Mouse (Mus musculus): ENCODE results near the gene Ctrb1. TPM values are rescaled to one million over a fixed set of nuclear protein-coding genes. Genes with fewer than 3 reads are reported as not detected.
A peak's percentile ranks its signal among the peaks of the same experiment; 100 is the strongest.

The Ctrb1 gene
- polyA plus RNA-seq, 1 experiment from 2014 or later, result 2.5 TPM

- Histone ChIP-seq H3K4me3 (no peak overlapping the region), H3K27me3 (replicated peaks) (no peaks in the 10 kb centered on the region), H3K27ac (no peak overlapping the region), H3K9ac (no peak overlapping the region), H3K9me3 (no peaks in the 10 kb centered on the region), H3K36me3 (replicated peaks) (no peaks in the 10 kb centered on the region), H3K4me2 (no peak overlapping the region), H3K4me1 (no peaks in the 10 kb centered on the region)
- 91% methylated on average over 5 of the region's 5 CpGs for WGBS
- ATAC-seq (replicated peaks), result no peak
These were observed 9.9 kb upstream of the Ctrb1 start for GRCm38 (mm10) chr8:111700740-111701139.

DNA sequence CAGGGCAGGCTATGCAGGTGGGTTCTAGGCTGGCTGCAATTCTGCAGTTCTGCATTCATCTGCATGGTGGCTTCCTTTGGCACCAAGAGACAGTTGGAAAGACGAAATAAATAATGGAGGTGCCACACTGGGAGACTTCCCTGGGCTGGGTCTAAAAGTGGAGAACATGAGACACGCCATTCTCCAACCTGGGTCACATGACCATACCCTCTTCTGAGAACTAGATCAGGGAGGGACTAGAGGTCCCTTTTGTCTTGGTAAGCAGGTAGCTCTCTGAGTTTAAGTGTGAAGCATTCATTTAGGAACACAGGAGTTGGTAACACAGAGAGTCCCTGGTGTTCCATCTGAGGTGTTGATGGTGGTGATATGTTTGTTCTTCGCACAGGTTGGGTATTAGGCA, 9.4 kb upstream of the Ctrb1 start:
- H3K4me1 ChIP-seq, result no peaks in the 10 kb centered on the region
- H3K9me3 ChIP-seq, result no peaks in the 10 kb centered on the region
- 82% methylated on average over 3 of the region's 3 CpGs for WGBS
- no peak overlapping the region for H3K4me3 ChIP-seq
- no peak for ATAC-seq (replicated peaks)
- no peaks in the 10 kb centered on the region for H3K36me3 ChIP-seq (replicated peaks)
- no peak overlapping the region for H3K4me2 ChIP-seq
- H3K9ac ChIP-seq, result no peak overlapping the region
- H3K27ac ChIP-seq, result no peak overlapping the region
- H3K27me3 ChIP-seq (replicated peaks), result no peaks in the 10 kb centered on the region

GRCm38 (mm10) chr8:111699035-111699434, 8.2 kb upstream of the Ctrb1 start:
- no peak overlapping the region for H3K4me3 ChIP-seq

GRCm38 (mm10) chr8:111697655-111698054, 6.8 kb upstream of the Ctrb1 start:
- H3K27ac ChIP-seq, result no peak overlapping the region
- no peaks in the 10 kb centered on the region for H3K9me3 ChIP-seq
- ATAC-seq (replicated peaks), result no peak
- H3K4me3 ChIP-seq, result no peak overlapping the region
- H3K4me2 ChIP-seq, result no peak overlapping the region
- H3K4me1 ChIP-seq, result no peaks in the 10 kb centered on the region
- 80% methylated on average over 10 of the region's 10 CpGs for WGBS
- no peaks in the 10 kb centered on the region for H3K36me3 ChIP-seq (replicated peaks)
- H3K9ac ChIP-seq, result no peak overlapping the region
- H3K27me3 ChIP-seq (replicated peaks), result no peaks in the 10 kb centered on the region

More at GRCm38 (mm10) chr8:111699035-111699434, 8.2 kb upstream of the Ctrb1 start:
- Histone ChIP-seq H3K9me3 (no peaks in the 10 kb centered on the region), H3K27me3 (replicated peaks) (no peaks in the 10 kb centered on the region), H3K9ac (no peak overlapping the region), H3K4me2 (no peak overlapping the region), H3K4me1 (no peaks in the 10 kb centered on the region), H3K36me3 (replicated peaks) (no peaks in the 10 kb centered on the region), H3K27ac (no peak overlapping the region)
- 53% methylated on average over 1 of the region's 1 CpGs for WGBS
- no peak for ATAC-seq (replicated peaks)

GRCm38 (mm10) chr8:111695441-111695840, 4.6 kb upstream of the Ctrb1 start:
- Histone ChIP-seq H3K36me3 (replicated peaks) (no peaks in the 10 kb centered on the region), H3K4me1 (no peaks in the 10 kb centered on the region), H3K27me3 (replicated peaks) (no peaks in the 10 kb centered on the region), H3K9me3 (no peaks in the 10 kb centered on the region), H3K27ac (no peak overlapping the region), H3K9ac (no peak overlapping the region), H3K4me2 (no peak overlapping the region), H3K4me3 (no peak overlapping the region)
- no peak for ATAC-seq (replicated peaks)
- 80% methylated on average over 7 of the region's 7 CpGs for WGBS

DNA sequence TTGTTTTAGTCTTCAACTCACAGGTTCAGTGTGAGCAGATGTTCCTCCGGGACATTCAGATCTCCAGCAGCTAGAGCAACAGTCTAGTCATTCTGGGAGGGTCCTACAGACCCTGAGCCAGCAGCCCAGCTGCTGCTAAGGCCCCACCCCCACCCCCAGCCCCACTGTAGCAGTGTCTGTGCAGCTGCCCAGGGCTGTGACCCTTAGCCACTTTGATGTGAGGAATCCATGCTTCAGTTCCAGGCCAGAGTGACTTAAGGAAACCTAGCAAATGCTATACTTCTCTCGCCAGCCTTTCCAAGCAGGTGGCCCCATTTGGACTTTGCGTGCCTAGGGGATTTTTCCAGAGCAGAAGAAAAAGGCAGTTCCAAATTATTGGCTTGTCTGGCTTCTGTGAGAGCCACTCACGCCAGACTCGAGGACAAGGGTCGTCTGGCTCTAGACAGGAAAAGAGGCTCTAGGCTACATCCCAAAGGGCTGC, 2.5 kb upstream of the Ctrb1 start:
- ATAC-seq (replicated peaks), result no peak
- Histone ChIP-seq H3K9me3 (no peaks in the 10 kb centered on the region), H3K4me1 (no peaks in the 10 kb centered on the region), H3K4me3 (no peak overlapping the region), H3K36me3 (replicated peaks) (no peaks in the 10 kb centered on the region), H3K27me3 (replicated peaks) (no peaks in the 10 kb centered on the region), H3K9ac (no peak overlapping the region), H3K4me2 (no peak overlapping the region), H3K27ac (no peak overlapping the region)
- WGBS, result 63% methylated on average over 6 of the region's 6 CpGs

DNA sequence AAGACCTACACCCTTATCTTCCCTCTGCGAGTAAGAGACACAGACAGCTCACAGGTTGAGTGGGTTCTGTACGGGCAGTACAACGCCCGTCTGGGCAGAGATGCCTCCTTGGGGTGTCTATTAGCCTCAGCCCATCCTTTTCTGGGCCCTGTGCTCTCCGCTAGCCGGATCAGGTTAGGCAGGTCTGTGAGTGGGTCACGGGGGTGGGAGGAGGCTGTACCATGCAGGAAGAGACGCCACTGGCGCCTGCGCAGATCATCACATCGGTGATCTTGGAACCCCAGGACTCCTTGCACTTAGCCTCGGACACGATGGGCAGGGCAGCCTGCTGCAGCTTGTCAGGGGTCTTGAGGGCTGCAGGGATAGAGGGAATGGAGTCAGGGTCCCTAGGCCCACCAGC, 3.9 kb downstream of the Ctrb1 start:
- Histone ChIP-seq H3K36me3 (replicated peaks) (no peaks in the 10 kb centered on the region), H3K9me3 (no peaks in the 10 kb centered on the region), H3K4me1 (no peaks in the 10 kb centered on the region), H3K4me3 (no peak overlapping the region), H3K9ac (no peak overlapping the region), H3K27me3 (replicated peaks) (no peaks in the 10 kb centered on the region), H3K27ac (no peak overlapping the region), H3K4me2 (no peak overlapping the region)
- WGBS, result 88% methylated on average over 13 of the region's 13 CpGs
- no peak for ATAC-seq (replicated peaks)

GRCm38 (mm10) chr8:111682521-111682920, 8.3 kb downstream of the Ctrb1 start:
- H3K36me3 ChIP-seq (replicated peaks), result no peaks in the 10 kb centered on the region
- H3K4me1 ChIP-seq, result no peaks in the 10 kb centered on the region
- H3K27me3 ChIP-seq (replicated peaks), result no peaks in the 10 kb centered on the region
- 33% methylated on average over 9 of the region's 9 CpGs for WGBS
- no peaks in the 10 kb centered on the region for H3K9me3 ChIP-seq
- no peak overlapping the region for H3K4me2 ChIP-seq
- H3K9ac ChIP-seq, result no peak overlapping the region
- no peak overlapping the region for H3K4me3 ChIP-seq
- H3K27ac ChIP-seq, result no peak overlapping the region
- no peak for ATAC-seq (replicated peaks)

DNA sequence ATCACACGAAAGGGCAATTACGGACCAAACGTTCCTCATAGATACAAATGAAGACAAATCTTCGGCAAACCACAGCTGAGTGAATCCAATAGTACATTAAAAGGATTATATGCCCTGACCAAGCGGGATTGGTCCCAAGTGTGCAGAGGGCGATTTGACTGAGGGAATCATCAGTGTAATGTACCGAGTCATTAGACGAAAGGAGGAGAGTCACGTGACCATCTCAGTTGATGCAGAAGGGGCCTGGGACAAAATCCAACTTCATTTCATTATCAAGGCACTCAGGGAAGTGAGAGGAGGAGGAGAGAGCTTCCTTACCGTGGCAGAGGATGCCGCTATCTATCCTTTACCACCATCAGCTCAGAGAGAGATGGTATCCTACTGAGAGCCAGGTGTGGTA, 9.7 kb downstream of the Ctrb1 start:
- Histone ChIP-seq H3K9ac (no peak overlapping the region), H3K36me3 (replicated peaks) (no peaks in the 10 kb centered on the region), H3K27ac (no peak overlapping the region), H3K4me1 (no peaks in the 10 kb centered on the region), H3K9me3 (no peaks in the 10 kb centered on the region), H3K4me2 (no peak overlapping the region), H3K27me3 (replicated peaks) (no peaks in the 10 kb centered on the region), H3K4me3 (no peak overlapping the region)
- ATAC-seq (replicated peaks), result no peak
- 61% methylated on average over 11 of the region's 11 CpGs for WGBS

DNA sequence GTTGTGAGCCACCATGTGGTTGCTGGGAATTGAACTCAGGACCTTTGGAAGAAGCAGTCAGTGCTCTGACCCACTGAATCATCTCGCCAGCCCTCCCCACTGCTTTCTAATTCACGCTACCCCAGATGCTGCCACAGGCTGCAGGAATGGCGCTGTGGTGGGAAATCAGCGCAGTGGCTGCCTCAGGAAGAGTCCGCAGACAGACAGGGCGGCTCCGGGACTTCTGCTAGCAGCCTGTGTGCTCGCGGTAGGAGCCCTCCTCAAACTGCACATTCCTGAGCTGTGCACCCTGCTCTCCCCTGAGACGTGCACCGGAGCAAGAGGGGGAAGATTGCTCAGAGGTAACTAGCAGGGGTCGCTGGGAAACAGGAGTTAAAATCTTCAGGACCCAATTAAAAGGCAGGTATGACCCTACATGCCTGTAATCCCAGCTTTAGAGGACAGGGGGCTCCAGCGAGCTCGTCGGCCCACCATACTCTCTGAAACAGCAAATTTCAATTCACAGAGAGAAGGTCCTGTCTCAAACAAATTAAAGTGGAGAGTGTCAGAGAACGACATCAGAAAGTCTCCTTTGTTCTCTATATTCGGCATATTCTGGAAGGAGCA, 10.3 kb downstream of the Ctrb1 start:
- no peak overlapping the region for H3K9ac ChIP-seq
- no peaks in the 10 kb centered on the region for H3K36me3 ChIP-seq (replicated peaks)
- 40% methylated on average over 17 of the region's 17 CpGs for WGBS
- H3K4me2 ChIP-seq, result 0 out of 2 replicates have a peak overlapping the region, but pooled peaks have one; percentile 12
- no peak overlapping the region for H3K4me3 ChIP-seq
- H3K9me3 ChIP-seq, result no peaks in the 10 kb centered on the region
- no peaks in the 10 kb centered on the region for H3K4me1 ChIP-seq
- ATAC-seq (replicated peaks), result no peak
- no peaks in the 10 kb centered on the region for H3K27me3 ChIP-seq (replicated peaks)
- H3K27ac ChIP-seq, result no peak overlapping the region

DNA sequence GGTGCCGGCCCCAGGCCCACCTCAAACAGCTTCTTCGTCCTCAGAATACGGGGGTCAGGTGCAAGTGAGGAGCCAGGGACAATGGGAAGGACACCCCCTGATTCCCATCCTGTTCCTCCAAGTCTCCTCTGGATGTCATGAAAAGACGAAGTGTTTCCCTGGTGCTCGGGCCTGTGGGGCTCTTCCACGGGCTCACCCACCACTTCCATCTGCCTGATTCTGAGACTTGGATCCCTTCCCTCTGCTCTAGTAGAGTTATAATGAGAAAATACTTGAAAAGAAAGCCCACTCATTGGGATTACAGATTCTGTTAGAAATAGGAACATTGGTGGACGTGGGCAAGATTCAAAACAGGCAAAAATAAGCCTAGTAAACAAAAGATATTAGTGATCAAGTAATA, 12.0 kb downstream of the Ctrb1 start:
- Histone ChIP-seq H3K4me3 (no peak overlapping the region), H3K4me2 (no peak overlapping the region), H3K4me1 (no peaks in the 10 kb centered on the region), H3K9me3 (no peaks in the 10 kb centered on the region), H3K36me3 (replicated peaks) (no peaks in the 10 kb centered on the region), H3K9ac (no peak overlapping the region), H3K27me3 (replicated peaks) (no peaks in the 10 kb centered on the region), H3K27ac (no peak overlapping the region)
- WGBS, result 90% methylated on average over 7 of the region's 7 CpGs
- ATAC-seq (replicated peaks), result no peak

- H3K36me3 ChIP-seq (replicated peaks), result no peaks in the 10 kb centered on the region
- H3K4me3 ChIP-seq, result no peak overlapping the region
- no peak overlapping the region for H3K4me2 ChIP-seq
- ATAC-seq (replicated peaks), result peak; percentile 33; the same call in 1 of the 2 replicates
- H3K27me3 ChIP-seq (replicated peaks), result no peaks in the 10 kb centered on the region
- no peak overlapping the region for H3K27ac ChIP-seq
- H3K9ac ChIP-seq, result no peak overlapping the region
- no peaks in the 10 kb centered on the region for H3K9me3 ChIP-seq
- 33% methylated on average over 3 of the region's 3 CpGs for WGBS
- no peaks in the 10 kb centered on the region for H3K4me1 ChIP-seq
These were observed 12.7 kb downstream of the Ctrb1 start for GRCm38 (mm10) chr8:111678111-111678510.

DNA sequence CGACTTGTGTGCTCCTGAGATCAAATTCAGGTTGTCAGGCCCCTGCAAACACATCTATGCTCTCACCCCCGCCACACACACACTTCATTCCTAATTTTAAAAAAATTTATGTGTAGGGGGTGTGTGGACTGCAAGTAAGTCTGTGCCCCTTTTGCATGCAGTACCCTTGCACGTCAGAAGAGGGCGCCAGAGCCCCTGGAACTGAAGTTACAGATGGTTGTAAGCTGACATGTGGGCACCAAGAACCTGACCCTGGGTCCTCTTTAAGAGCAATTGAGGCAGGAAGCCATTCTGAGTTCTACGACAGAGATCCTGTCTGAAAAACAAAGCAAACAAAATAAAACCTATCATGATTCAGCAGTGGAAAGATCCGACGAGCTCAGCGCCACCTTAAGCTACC, 14.6 kb downstream of the Ctrb1 start:
- H3K4me2 ChIP-seq, result no peak overlapping the region
- H3K9ac ChIP-seq, result no peak overlapping the region
- 82% methylated on average over 8 of the region's 8 CpGs for WGBS
- H3K36me3 ChIP-seq (replicated peaks), result no peaks in the 10 kb centered on the region
- ATAC-seq (replicated peaks), result no peak
- H3K27me3 ChIP-seq (replicated peaks), result no peaks in the 10 kb centered on the region
- no peak overlapping the region for H3K4me3 ChIP-seq
- no peaks in the 10 kb centered on the region for H3K9me3 ChIP-seq
- H3K27ac ChIP-seq, result no peak overlapping the region
- no peaks in the 10 kb centered on the region for H3K4me1 ChIP-seq
